Mouse (Mus musculus) forebrain, embryonic 10.5 days (tissue): Measurements from ENCODE around the gene Atg5. TPM values are rescaled to one million over a fixed set of nuclear protein-coding genes. Genes with fewer than 3 reads are reported as not detected.

Source experiments
- DNase-seq: peaks from one replicate; pipeline ENCODE4 v3.0.0-alpha.2; 2017; ENCODE audit warnings: low spot score; ENCODE audit errors: extremely low spot score
- H3K27ac ChIP-seq: fragments of 300-500 bp; sonication (generic); 2 replicates; pipeline ENCODE4 v1.5.1; 2016; ENCODE audit warnings: mild to moderate bottlenecking
- H3K27me3 ChIP-seq: fragments of 300-500 bp; sonication (generic); 2 replicates; pipeline ENCODE4 v1.6.1; 2016; ENCODE audit warnings: mild to moderate bottlenecking; ENCODE audit not compliant: poor library complexity, severe bottlenecking
- H3K36me3 ChIP-seq: fragments of 300-500 bp; sonication (generic); replicated peaks from 2 replicates; pipeline ENCODE4 v1.6.1; 2016; ENCODE audit warnings: mild to moderate bottlenecking, moderate library complexity
- H3K4me1 ChIP-seq: fragments of 300-500 bp; sonication (generic); 2 replicates; pipeline ENCODE4 v1.6.1; 2016
- H3K4me3 ChIP-seq: fragments of 300-500 bp; sonication (generic); 2 replicates; pipeline ENCODE4 v1.5.1; 2016; ENCODE audit warnings: mild to moderate bottlenecking, moderate library complexity
- H3K9me3 ChIP-seq: fragments of 300-500 bp; sonication (generic); 2 replicates; pipeline ENCODE4 v1.6.1; 2016; ENCODE audit warnings: mild to moderate bottlenecking, moderate library complexity
- WGBS: fragments of 180-500 bp; shearing (Covaris S2); methylation state at CpG from one replicate; pipeline ENCODE4 v1.1.7; 2016; 5-methylcytosine and 5-hydroxymethylcytosine counted together
- polyA plus RNA-seq: library from polyadenylated mRNA; unstranded; fragments of >200 nt; fragmentation: Nextera tagmentation; extraction: Ambion mirVana; gene quantifications from 2 replicates; pipeline ENCODE4 v1.2.1, GENCODE M21; 2016

The Atg5 gene
- polyA plus RNA-seq, 1 experiment from 2014 or later, result 56.1 TPM

GRCm38 (mm10) chr10:44383213-44383612 is 115.1 kb downstream of the Atg5 start:
- 80% methylated on average over 10 of the region's 10 CpGs for WGBS
- Histone ChIP-seq H3K27ac (no peak overlapping the region), H3K27me3 (0 out of 2 replicates have a peak, but pooled peaks cover 4% of the 10 kb centered on the region), H3K4me1 (peaks cover 17% of the 10 kb centered on the region), H3K36me3 (no peaks in the 10 kb centered on the region), H3K9me3 (no peaks in the 10 kb centered on the region), H3K4me3 (no peak overlapping the region)
- no peak for DNase-seq

GRCm38 (mm10) chr10:44385227-44385626 is 117.1 kb downstream of the Atg5 start:
- peaks cover 15% of the 10 kb centered on the region for H3K4me1 ChIP-seq
- 0 out of 2 replicates have a peak, but pooled peaks cover 4% of the 10 kb centered on the region for H3K27me3 ChIP-seq
- DNase-seq, result no peak
- no peaks in the 10 kb centered on the region for H3K9me3 ChIP-seq
- H3K36me3 ChIP-seq, result no peaks in the 10 kb centered on the region
- H3K27ac ChIP-seq, result no peak overlapping the region
- WGBS, result 85% methylated on average over 5 of the region's 5 CpGs
- no peak overlapping the region for H3K4me3 ChIP-seq

- no peaks in the 10 kb centered on the region for H3K36me3 ChIP-seq
- 86% methylated on average over 11 of the region's 11 CpGs for WGBS
- no peaks in the 10 kb centered on the region for H3K27me3 ChIP-seq
These were observed 120.6 kb downstream of the Atg5 start for GRCm38 (mm10) chr10:44388706-44389233.

GRCm38 (mm10) chr10:44390286-44390685 is 122.1 kb downstream of the Atg5 start:
- no peaks in the 10 kb centered on the region for H3K36me3 ChIP-seq
- H3K9me3 ChIP-seq, result no peaks in the 10 kb centered on the region
- H3K27me3 ChIP-seq, result no peaks in the 10 kb centered on the region
- 79% methylated on average over 5 of the region's 5 CpGs for WGBS
- DNase-seq, result no peak
- H3K4me1 ChIP-seq, result peaks cover 5% of the 10 kb centered on the region
- H3K27ac ChIP-seq, result no peak overlapping the region
- no peak overlapping the region for H3K4me3 ChIP-seq

More at GRCm38 (mm10) chr10:44388706-44389233, 120.6 kb downstream of the Atg5 start:
- H3K4me3 ChIP-seq, result no peak overlapping the region
- DNase-seq, result no peak
- H3K27ac ChIP-seq, result no peak overlapping the region
- H3K4me1 ChIP-seq, result peaks cover 5% of the 10 kb centered on the region
- H3K9me3 ChIP-seq, result no peaks in the 10 kb centered on the region

GRCm38 (mm10) chr10:44391509-44392290 is 123.5 kb downstream of the Atg5 start:
- Histone ChIP-seq H3K4me1 (peaks cover 5% of the 10 kb centered on the region), H3K27me3 (no peaks in the 10 kb centered on the region), H3K4me3 (no peak overlapping the region), H3K27ac (no peak overlapping the region), H3K36me3 (no peaks in the 10 kb centered on the region), H3K9me3 (no peaks in the 10 kb centered on the region)
- 42% methylated on average over 12 of the region's 12 CpGs for WGBS
- no peak for DNase-seq

DNA sequence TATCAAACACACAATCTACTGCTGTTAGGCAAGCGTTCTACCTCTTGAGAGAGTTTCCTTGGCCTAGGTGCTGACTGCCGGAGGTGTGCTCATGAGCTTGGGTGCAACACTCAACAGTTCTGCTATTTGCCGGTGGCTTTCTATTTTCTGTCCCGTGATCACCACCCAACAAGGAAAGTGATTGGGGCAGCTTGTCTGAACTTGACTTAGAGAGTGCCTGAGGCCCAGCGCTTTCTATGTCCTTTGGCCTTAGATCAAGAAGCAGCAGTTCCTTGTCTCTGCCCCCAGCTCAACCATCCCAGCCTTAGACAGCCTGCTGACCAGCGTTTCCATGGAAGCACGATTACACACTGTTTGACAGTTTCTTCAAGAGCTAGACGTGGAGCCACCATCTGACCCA is 124.7 kb downstream of the Atg5 start:
- Histone ChIP-seq H3K9me3 (no peaks in the 10 kb centered on the region), H3K27me3 (no peaks in the 10 kb centered on the region), H3K36me3 (no peaks in the 10 kb centered on the region), H3K4me1 (peaks cover 5% of the 10 kb centered on the region), H3K4me3 (no peak overlapping the region), H3K27ac (no peak overlapping the region)
- WGBS, result 92% methylated on average over 8 of the region's 8 CpGs
- no peak for DNase-seq

DNA sequence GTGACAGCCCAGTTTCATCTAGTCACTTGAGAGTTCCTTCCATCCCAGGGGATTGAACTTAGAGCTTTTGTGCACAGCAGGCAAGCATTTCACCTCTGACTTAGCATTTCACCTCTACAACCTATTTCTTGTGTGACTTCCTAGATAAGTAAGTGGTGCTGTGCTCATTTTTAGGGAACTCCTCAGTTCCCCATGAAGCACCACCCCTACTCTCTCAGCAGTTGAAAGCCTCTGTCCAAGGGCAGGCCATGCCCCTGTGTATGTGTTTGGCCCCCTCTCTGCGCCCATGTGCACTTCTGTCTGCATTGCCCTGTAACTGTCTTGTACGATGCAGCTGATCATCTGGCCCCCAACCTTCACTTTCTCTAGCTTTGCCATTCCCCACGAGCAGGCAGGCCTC is 132.0 kb downstream of the Atg5 start:
- Histone ChIP-seq H3K4me3 (no peak overlapping the region), H3K4me1 (peaks cover 8% of the 10 kb centered on the region), H3K27me3 (no peaks in the 10 kb centered on the region), H3K9me3 (no peaks in the 10 kb centered on the region), H3K27ac (no peak overlapping the region), H3K36me3 (no peaks in the 10 kb centered on the region)
- 63% methylated on average over 3 of the region's 3 CpGs for WGBS
- DNase-seq, result no peak

DNA sequence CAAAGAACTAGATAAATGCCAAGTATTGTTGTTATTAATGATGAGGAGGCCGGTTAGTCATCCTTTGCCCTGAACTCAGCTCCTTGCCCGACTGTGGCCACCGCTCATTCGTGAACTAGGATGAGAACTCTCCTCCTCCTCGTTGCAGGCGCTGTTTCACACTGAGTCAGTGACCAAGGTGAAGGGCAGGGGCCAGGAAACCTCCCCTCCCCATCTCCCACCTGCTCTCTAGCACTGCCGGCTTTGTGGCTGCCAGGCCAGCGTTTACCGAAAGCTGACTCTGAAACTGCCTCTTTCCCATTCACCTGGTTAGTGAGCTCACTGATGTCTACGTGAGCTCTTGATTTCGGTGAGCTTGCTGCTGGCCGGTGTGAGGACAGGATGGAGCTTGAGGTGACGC is 132.4 kb downstream of the Atg5 start:
- no peaks in the 10 kb centered on the region for H3K9me3 ChIP-seq
- DNase-seq, result no peak
- H3K4me1 ChIP-seq, result peaks cover 8% of the 10 kb centered on the region
- H3K27ac ChIP-seq, result no peak overlapping the region
- H3K27me3 ChIP-seq, result no peaks in the 10 kb centered on the region
- no peaks in the 10 kb centered on the region for H3K36me3 ChIP-seq
- WGBS, result 61% methylated on average over 13 of the region's 13 CpGs
- H3K4me3 ChIP-seq, result no peak overlapping the region

GRCm38 (mm10) chr10:44401600-44401999 is 133.4 kb downstream of the Atg5 start:
- Histone ChIP-seq H3K9me3 (no peaks in the 10 kb centered on the region), H3K4me1 (peaks cover 8% of the 10 kb centered on the region), H3K27ac (no peak overlapping the region), H3K27me3 (no peaks in the 10 kb centered on the region), H3K4me3 (no peak overlapping the region), H3K36me3 (no peaks in the 10 kb centered on the region)
- no peak for DNase-seq
- WGBS, result 88% methylated on average over 10 of the region's 10 CpGs

DNA sequence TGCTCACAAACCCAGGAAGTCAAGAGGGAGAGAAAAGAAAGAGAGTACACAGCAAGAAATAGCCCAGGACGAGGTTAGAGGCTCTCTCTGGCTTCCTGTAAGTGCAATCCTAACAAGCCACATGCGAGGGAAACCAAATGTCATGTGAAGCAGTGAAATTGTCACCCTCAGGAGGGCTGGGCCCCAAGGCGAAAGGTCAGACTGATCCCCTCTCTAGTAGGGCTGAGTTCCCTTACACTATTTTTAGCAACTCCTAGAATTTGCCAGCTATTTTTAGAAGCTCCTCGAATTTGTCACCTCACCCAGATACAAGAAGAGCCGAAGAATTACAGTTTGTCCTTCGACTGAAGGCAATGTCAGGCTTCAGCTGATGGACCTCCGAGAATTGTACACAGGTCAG is 135.3 kb downstream of the Atg5 start:
- peaks cover 8% of the 10 kb centered on the region for H3K4me1 ChIP-seq
- H3K36me3 ChIP-seq, result no peaks in the 10 kb centered on the region
- no peak for DNase-seq
- H3K4me3 ChIP-seq, result no peak overlapping the region
- WGBS, result 82% methylated on average over 7 of the region's 7 CpGs
- H3K27me3 ChIP-seq, result no peaks in the 10 kb centered on the region
- H3K9me3 ChIP-seq, result no peaks in the 10 kb centered on the region
- no peak overlapping the region for H3K27ac ChIP-seq

DNA sequence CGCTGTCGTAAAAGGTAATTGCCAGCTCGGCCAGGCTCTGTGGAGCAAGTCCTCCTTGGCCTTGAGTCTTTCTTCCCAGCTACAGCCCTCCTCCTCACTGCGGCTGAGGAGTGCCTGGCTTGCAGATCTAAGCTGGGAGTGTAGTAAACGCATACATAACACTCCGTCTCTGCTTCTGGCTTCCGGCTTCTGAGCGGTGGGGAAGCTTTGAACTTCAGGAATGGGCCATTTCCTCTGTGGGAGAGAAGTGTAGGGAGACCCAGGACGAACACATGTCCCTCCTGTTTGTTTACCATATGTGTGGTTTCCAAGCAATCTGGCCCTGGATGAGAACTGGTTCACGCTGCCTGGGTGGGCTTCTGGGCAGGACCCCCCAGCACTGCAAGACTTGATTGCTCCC is 140.9 kb downstream of the Atg5 start:
- H3K27me3 ChIP-seq, result no peaks in the 10 kb centered on the region
- no peak overlapping the region for H3K27ac ChIP-seq
- H3K9me3 ChIP-seq, result no peaks in the 10 kb centered on the region
- peaks cover 3% of the 10 kb centered on the region; the same call in 1 of the 2 replicates for H3K4me1 ChIP-seq
- DNase-seq, result no peak
- H3K4me3 ChIP-seq, result no peak overlapping the region
- 90% methylated on average over 10 of the region's 10 CpGs for WGBS
- H3K36me3 ChIP-seq, result no peaks in the 10 kb centered on the region

DNA sequence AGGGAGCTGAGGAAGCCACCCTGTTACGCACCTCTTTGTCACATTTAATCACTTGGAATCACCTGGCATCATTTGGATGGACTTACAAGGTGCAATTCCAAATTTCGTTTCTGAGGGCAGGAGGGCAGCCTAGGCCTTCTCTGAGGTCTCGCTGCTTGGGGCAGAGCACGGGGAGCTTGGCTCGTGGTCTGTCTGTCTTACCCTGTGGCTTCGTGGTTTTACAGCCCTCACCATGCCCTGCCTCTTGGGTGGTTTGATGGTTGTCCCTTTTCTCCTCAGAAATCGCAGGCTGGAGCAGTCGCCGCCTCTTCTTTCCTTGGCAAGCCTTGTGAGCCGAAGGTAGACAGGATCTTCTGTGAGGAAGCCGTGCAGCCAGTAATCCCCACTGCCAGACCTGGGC is 141.8 kb downstream of the Atg5 start:
- H3K4me3 ChIP-seq, result no peak overlapping the region
- H3K9me3 ChIP-seq, result no peaks in the 10 kb centered on the region
- H3K27me3 ChIP-seq, result no peaks in the 10 kb centered on the region
- peaks cover 3% of the 10 kb centered on the region; the same call in 1 of the 2 replicates for H3K4me1 ChIP-seq
- DNase-seq, result no peak
- WGBS, result 79% methylated on average over 11 of the region's 11 CpGs
- no peaks in the 10 kb centered on the region for H3K36me3 ChIP-seq
- no peak overlapping the region for H3K27ac ChIP-seq
